Mouse (Mus musculus): ENCODE data around the gene 1700003F12Rik. TPM values are rescaled to one million over a fixed set of nuclear protein-coding genes. Genes with fewer than 3 reads are reported as not detected.

The 1700003F12Rik gene
- polyA plus RNA-seq, 1 experiment from 2014 or later: 4.5 TPM

GRCm38 (mm10) chr2:154589051-154589450 is 42.2 kb downstream of the 1700003F12Rik start:
- H3K4me3 ChIP-seq (ENCODE audit: low read depth, low read length): no peak overlapping the region
- H3K9ac ChIP-seq (ENCODE audit: low read length): no peak overlapping the region
- ATAC-seq (replicated peaks; ENCODE audit: low FRiP score) (no peak), DNase-seq (ENCODE audit: low spot score) (no peak)
- H3K36me3 ChIP-seq (ENCODE audit: control insufficient read depth, insufficient read depth, low read length): no peaks in the 10 kb centered on the region
- no peaks in the 10 kb centered on the region for H3K27me3 ChIP-seq (ENCODE audit: control insufficient read depth, insufficient read depth, low read length)
- no peaks in the 10 kb centered on the region for H3K4me1 ChIP-seq (replicated peaks; ENCODE audit: control insufficient read depth, insufficient read depth, low read length)
- H3K27ac ChIP-seq (ENCODE audit: low read depth, low read length): no peak overlapping the region
- H3K4me2 ChIP-seq (ENCODE audit: low read depth, low read length, severe bottlenecking): no peak overlapping the region
- 86% methylated on average over 4 of the region's 4 CpGs for WGBS
- no peaks in the 10 kb centered on the region for H3K9me3 ChIP-seq (ENCODE audit: control insufficient read depth, low read length)

GRCm38 (mm10) chr2:154591239-154591638 is 44.4 kb downstream of the 1700003F12Rik start:
- Histone ChIP-seq H3K27me3 (ENCODE audit: control insufficient read depth, insufficient read depth, low read length) (no peaks in the 10 kb centered on the region), H3K4me1 (replicated peaks; ENCODE audit: control insufficient read depth, insufficient read depth, low read length) (no peaks in the 10 kb centered on the region), H3K4me3 (ENCODE audit: low read depth, low read length) (no peak overlapping the region), H3K9ac (ENCODE audit: low read length) (no peak overlapping the region), H3K36me3 (ENCODE audit: control insufficient read depth, insufficient read depth, low read length) (no peaks in the 10 kb centered on the region), H3K27ac (ENCODE audit: low read depth, low read length) (no peak overlapping the region), H3K9me3 (ENCODE audit: control insufficient read depth, low read length) (no peaks in the 10 kb centered on the region), H3K4me2 (ENCODE audit: low read depth, low read length, severe bottlenecking) (no peak overlapping the region)
- DNase-seq (ENCODE audit: low spot score) (no peak), ATAC-seq (replicated peaks; ENCODE audit: low FRiP score) (no peak)
- WGBS: 86% methylated on average over 3 of the region's 3 CpGs

DNA sequence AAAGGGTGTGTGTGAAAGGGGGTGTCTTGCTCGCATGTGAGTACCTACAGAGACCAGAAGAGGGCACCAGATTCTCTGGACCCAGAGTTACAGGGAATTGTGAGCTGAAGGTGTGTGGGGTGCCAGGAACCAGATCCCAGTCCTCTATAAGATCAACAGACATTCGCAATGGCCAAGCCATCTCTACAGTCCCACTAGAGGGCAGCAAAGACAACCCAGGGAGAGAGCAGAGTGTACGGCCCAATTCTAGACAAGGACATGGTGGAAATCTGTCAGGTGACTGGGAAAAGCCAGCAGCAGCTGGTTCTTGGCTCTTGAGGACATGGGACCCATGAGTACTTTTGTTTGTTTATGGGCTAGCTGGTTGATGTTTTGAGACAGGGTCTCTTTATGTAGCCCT is 46.1 kb downstream of the 1700003F12Rik start:
- Histone ChIP-seq H3K9me3 (ENCODE audit: control insufficient read depth, low read length) (no peaks in the 10 kb centered on the region), H3K4me1 (replicated peaks; ENCODE audit: control insufficient read depth, insufficient read depth, low read length) (no peaks in the 10 kb centered on the region), H3K4me3 (ENCODE audit: low read depth, low read length) (no peak overlapping the region), H3K27ac (ENCODE audit: low read depth, low read length) (no peak overlapping the region), H3K27me3 (ENCODE audit: control insufficient read depth, insufficient read depth, low read length) (no peaks in the 10 kb centered on the region), H3K36me3 (ENCODE audit: control insufficient read depth, insufficient read depth, low read length) (no peaks in the 10 kb centered on the region), H3K4me2 (ENCODE audit: low read depth, low read length, severe bottlenecking) (no peak overlapping the region), H3K9ac (ENCODE audit: low read length) (no peak overlapping the region)
- ATAC-seq (replicated peaks; ENCODE audit: low FRiP score): no peak
- DNase-seq (ENCODE audit: low spot score): no peak
- 64% methylated on average over 3 of the region's 3 CpGs for WGBS

- Histone ChIP-seq H3K9me3 (ENCODE audit: control insufficient read depth, low read length) (no peaks in the 10 kb centered on the region), H3K27me3 (ENCODE audit: control insufficient read depth, insufficient read depth, low read length) (no peaks in the 10 kb centered on the region), H3K4me3 (ENCODE audit: low read depth, low read length) (no peak overlapping the region), H3K9ac (ENCODE audit: low read length) (no peak overlapping the region), H3K36me3 (ENCODE audit: control insufficient read depth, insufficient read depth, low read length) (no peaks in the 10 kb centered on the region), H3K27ac (ENCODE audit: low read depth, low read length) (no peak overlapping the region), H3K4me1 (replicated peaks; ENCODE audit: control insufficient read depth, insufficient read depth, low read length) (no peaks in the 10 kb centered on the region), H3K4me2 (ENCODE audit: low read depth, low read length, severe bottlenecking) (no peak overlapping the region)
- ATAC-seq (replicated peaks; ENCODE audit: low FRiP score) (no peak), DNase-seq (ENCODE audit: low spot score) (no peak)
- 93% methylated on average over 5 of the region's 5 CpGs for WGBS
Observed at GRCm38 (mm10) chr2:154595775-154596174, 48.9 kb downstream of the 1700003F12Rik start.

- no peak for ATAC-seq (replicated peaks; ENCODE audit: low FRiP score)
- Histone ChIP-seq H3K4me2 (ENCODE audit: low read depth, low read length, severe bottlenecking) (no peak overlapping the region), H3K36me3 (ENCODE audit: control insufficient read depth, insufficient read depth, low read length) (no peaks in the 10 kb centered on the region), H3K27ac (ENCODE audit: low read depth, low read length) (no peak overlapping the region), H3K4me1 (replicated peaks; ENCODE audit: control insufficient read depth, insufficient read depth, low read length) (no peaks in the 10 kb centered on the region), H3K27me3 (ENCODE audit: control insufficient read depth, insufficient read depth, low read length) (no peaks in the 10 kb centered on the region), H3K4me3 (ENCODE audit: low read depth, low read length) (no peak overlapping the region), H3K9ac (ENCODE audit: low read length) (no peak overlapping the region), H3K9me3 (ENCODE audit: control insufficient read depth, low read length) (no peaks in the 10 kb centered on the region)
- 85% methylated on average over 3 of the region's 3 CpGs for WGBS
- DNase-seq (ENCODE audit: low spot score): no peak
Observed at GRCm38 (mm10) chr2:154597399-154597798, 50.5 kb downstream of the 1700003F12Rik start.

Other genes starting within 250 kb of the 1700003F12Rik start
- gene Bpifb9b, start 239.9 kb upstream of the 1700003F12Rik start, polyA plus RNA-seq (2014; fragmentation: Nextera tagmentation; extraction: Ambion mirVana): not detected in 2 replicates
- 15.0 and 17.0 TPM in 2 replicates for gene Cdk5rap1, start 174.1 kb upstream of the 1700003F12Rik start, polyA plus RNA-seq (2014; fragmentation: Nextera tagmentation; extraction: Ambion mirVana)
- 3.1 and 3.4 TPM in 2 replicates for gene Snta1, start 139.0 kb upstream of the 1700003F12Rik start, polyA plus RNA-seq (2014; fragmentation: Nextera tagmentation; extraction: Ambion mirVana)
- 69.4 and 71.6 TPM in 2 replicates for gene Cbfa2t2, start 110.6 kb upstream of the 1700003F12Rik start, polyA plus RNA-seq (2014; fragmentation: Nextera tagmentation; extraction: Ambion mirVana)
- gene Actl10, start 4.7 kb downstream of the 1700003F12Rik start, polyA plus RNA-seq (2014; fragmentation: Nextera tagmentation; extraction: Ambion mirVana): 0.41 and 0.77 TPM in 2 replicates
- 5.5 and 7.6 TPM in 2 replicates for gene Necab3, start 11.8 kb downstream of the 1700003F12Rik start, polyA plus RNA-seq (2014; fragmentation: Nextera tagmentation; extraction: Ambion mirVana)
- gene E2f1, start 22.8 kb downstream of the 1700003F12Rik start, polyA plus RNA-seq (2014; fragmentation: Nextera tagmentation; extraction: Ambion mirVana): 17.6 and 18.6 TPM in 2 replicates
- 10.0 and 10.6 TPM in 2 replicates for gene Pxmp4, start 56.6 kb downstream of the 1700003F12Rik start, polyA plus RNA-seq (2014; fragmentation: Nextera tagmentation; extraction: Ambion mirVana)
- 1.5 and 2.1 TPM in 2 replicates for gene Zfp341, start 66.2 kb downstream of the 1700003F12Rik start, polyA plus RNA-seq (2014; fragmentation: Nextera tagmentation; extraction: Ambion mirVana)
- 1.0 TPM in 1 of 2 replicates, not detected in the other for gene 4930519P11Rik, start 66.4 kb downstream of the 1700003F12Rik start, polyA plus RNA-seq (2014; fragmentation: Nextera tagmentation; extraction: Ambion mirVana)
- 13.3 and 16.7 TPM in 2 replicates for gene Chmp4b, start 104.6 kb downstream of the 1700003F12Rik start, polyA plus RNA-seq (2014; fragmentation: Nextera tagmentation; extraction: Ambion mirVana)
- gene Gm14214, start 222.9 kb downstream of the 1700003F12Rik start, polyA plus RNA-seq (2014; fragmentation: Nextera tagmentation; extraction: Ambion mirVana): not detected in 2 replicates
- gene Raly, start 244.0 kb downstream of the 1700003F12Rik start, polyA plus RNA-seq (2014; fragmentation: Nextera tagmentation; extraction: Ambion mirVana): 92.4 and 102 TPM in 2 replicates
- 0.69 and 1.0 TPM in 2 replicates for gene a, start 244.3 kb downstream of the 1700003F12Rik start, polyA plus RNA-seq (2014; fragmentation: Nextera tagmentation; extraction: Ambion mirVana)